Mouse (Mus musculus): ENCODE results near the gene Ttc39d. TPM values are rescaled to one million over a fixed set of nuclear protein-coding genes. Genes with fewer than 3 reads are reported as not detected.

The Ttc39d gene
- polyA plus RNA-seq, 1 experiment from 2014 or later = 0.11 TPM

DNA sequence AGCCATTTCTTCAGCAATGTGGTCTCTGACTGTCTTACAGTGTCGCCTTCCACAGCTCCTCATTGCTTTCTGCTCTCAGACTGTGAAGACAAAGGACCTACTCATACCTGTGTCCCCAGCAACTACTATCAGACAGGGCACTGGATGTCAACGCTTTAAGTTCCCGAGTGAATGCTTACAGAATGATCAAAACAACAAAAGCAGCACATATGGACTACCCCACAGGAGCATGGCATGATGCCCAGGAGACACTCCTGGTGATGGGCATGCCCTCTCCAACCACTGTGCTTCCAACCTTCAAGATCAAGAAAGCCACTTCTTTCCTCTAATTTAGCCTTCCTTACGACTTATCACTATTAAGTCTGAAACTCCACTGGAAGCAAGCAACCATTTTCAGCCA, 59.8 kb downstream of the Ttc39d start:
- 97% methylated on average over 4 of the region's 4 CpGs for WGBS

More for the DNA sequence above, 59.8 kb downstream of the Ttc39d start:
- H3K36me3 ChIP-seq (ENCODE audit: control insufficient read depth, insufficient read depth, low read length) = peaks cover 59% of the 10 kb centered on the region
- H3K9ac ChIP-seq (replicated peaks; ENCODE audit: low read depth, low read length) = no peak overlapping the region
- H3K4me3 ChIP-seq (ENCODE audit: low read depth, low read length) = no peak overlapping the region
- no peaks in the 10 kb centered on the region for H3K27me3 ChIP-seq (ENCODE audit: control insufficient read depth, insufficient read depth, low read length)
- no peak overlapping the region for H3K27ac ChIP-seq (ENCODE audit: low read depth, low read length)
- H3K4me1 ChIP-seq (ENCODE audit: control insufficient read depth, insufficient read depth, low read length) = no peaks in the 10 kb centered on the region
- no peak for ATAC-seq (ENCODE audit: low read depth)
- H3K4me2 ChIP-seq (ENCODE audit: low read depth, low read length) = no peak overlapping the region
- no peaks in the 10 kb centered on the region for H3K9me3 ChIP-seq (ENCODE audit: control insufficient read depth, low read length)

Other genes with a start within 250 kb of the Ttc39d start
- gene Hnrnpll, start 145.1 kb upstream of the Ttc39d start, polyA plus RNA-seq (2014; fragmentation: Nextera tagmentation; extraction: Ambion mirVana) = 66.5 and 69.3 TPM in 2 replicates
- 0.79 and 1.7 TPM in 2 replicates for gene Galm, start 80.0 kb upstream of the Ttc39d start, polyA plus RNA-seq (2014; fragmentation: Nextera tagmentation; extraction: Ambion mirVana)
- 400 and 447 TPM in 2 replicates for gene Srsf7, start 153 bp upstream of the Ttc39d start, polyA plus RNA-seq (2014; fragmentation: Nextera tagmentation; extraction: Ambion mirVana)
- gene Gemin6, start 17.0 kb downstream of the Ttc39d start, polyA plus RNA-seq (2014; fragmentation: Nextera tagmentation; extraction: Ambion mirVana) = 17.2 and 17.9 TPM in 2 replicates
- 56.7 and 60.1 TPM in 2 replicates for gene Morn2, start 82.7 kb downstream of the Ttc39d start, polyA plus RNA-seq (2014; fragmentation: Nextera tagmentation; extraction: Ambion mirVana)
- 52.8 and 60.1 TPM in 2 replicates for gene Dhx57, start 83.0 kb downstream of the Ttc39d start, polyA plus RNA-seq (2014; fragmentation: Nextera tagmentation; extraction: Ambion mirVana)
- gene Arhgef33, start 99.9 kb downstream of the Ttc39d start, polyA plus RNA-seq (2014; fragmentation: Nextera tagmentation; extraction: Ambion mirVana) = 1.5 and 3.1 TPM in 2 replicates
- 2.1 and 2.5 TPM in 2 replicates for gene Gm10190, start 166.1 kb downstream of the Ttc39d start, polyA plus RNA-seq (2014; fragmentation: Nextera tagmentation; extraction: Ambion mirVana)